Mouse (Mus musculus) liver, embryonic 14.5 days (tissue): ENCODE measurements around the gene Mtg2.

Experiments
- CTCF ChIP-seq: IDR thresholded peaks from 2 replicates; pipeline ENCODE4 v1.5.1; 2016; ENCODE audit warnings: antibody characterized with exemption, low read depth, control low read depth
- EP300 ChIP-seq: IDR thresholded peaks from 2 replicates; pipeline ENCODE4 v1.6.1; 2016; ENCODE audit warnings: antibody characterized with exemption, low read depth

GRCm38 (mm10) chr2:180050986-180051385 is 19.4 kb upstream of the Mtg2 start:
- TF ChIP-seq CTCF, result peak; percentile 96
- TF ChIP-seq EP300, result no peak
